8 mouse cellular contexts compared by ENCODE assay signal in the genomic region with DNA sequence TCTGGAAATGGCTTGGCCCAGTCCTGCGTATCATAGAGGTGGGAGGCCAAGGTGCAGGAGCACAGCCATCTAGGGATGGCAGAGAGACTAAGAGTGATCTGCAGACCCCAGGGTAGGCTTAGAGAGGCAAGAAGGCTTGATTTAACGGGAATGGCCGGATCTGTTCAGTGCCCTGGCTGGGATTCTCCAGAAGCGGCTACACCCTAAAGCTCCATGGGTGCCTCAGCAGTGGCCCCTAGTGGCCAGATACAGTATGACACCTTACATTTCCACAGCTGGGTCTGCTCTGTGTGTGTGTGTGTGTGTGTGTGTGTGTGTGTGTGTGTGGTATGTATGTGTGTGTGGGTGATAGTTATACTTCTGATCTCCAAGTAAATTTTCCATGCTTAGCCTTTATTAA.
DNase-seq lines count a peak whose midpoint lies in the region; ATAC-seq and TF ChIP-seq lines count a peak whose summit lies in the region.

No protein-coding gene starts in this region.

- peak; percentile 68; the same call in 1 of the 2 replicates for TF ChIP-seq EP300 in heart, adult 2 months (IDR thresholded peaks at IDR 0.05; ENCODE audit: insufficient read depth, low read depth, low read length)

- no peak overlapping the region for H3K9ac ChIP-seq in embryonic facial prominence, embryonic 13.5 days
- no peak overlapping the region for H3K9ac ChIP-seq in heart, adult 2 months (ENCODE audit: low read depth, low read length)
- H3K9ac ChIP-seq in midbrain, embryonic 13.5 days (replicated peaks) = no peak overlapping the region

- 0 out of 2 replicates have a peak, but pooled peaks cover 5% of the 10 kb centered on the region for H3K36me3 ChIP-seq in embryonic facial prominence, embryonic 13.5 days
- H3K36me3 ChIP-seq in heart, adult 2 months (ENCODE audit: control insufficient read depth, insufficient read depth, low read length) = no peaks in the 10 kb centered on the region
- peaks cover 19% of the 10 kb centered on the region for H3K36me3 ChIP-seq in limb, embryonic 10.5 days
- H3K36me3 ChIP-seq in midbrain, embryonic 13.5 days = peaks cover 10% of the 10 kb centered on the region; the same call in 1 of the 2 replicates

- WGBS in embryonic facial prominence, embryonic 13.5 days = 22% methylated on average over 4 of the region's 4 CpGs
- 25% methylated on average over 4 of the region's 4 CpGs for WGBS in heart, adult 2 months
- WGBS in limb, embryonic 10.5 days = 24% methylated on average over 4 of the region's 4 CpGs
- WGBS in midbrain, embryonic 13.5 days = 24% methylated on average over 4 of the region's 4 CpGs

- no peaks in the 10 kb centered on the region for H3K27me3 ChIP-seq in embryonic facial prominence, embryonic 13.5 days
- H3K27me3 ChIP-seq in heart, adult 2 months (ENCODE audit: control insufficient read depth, insufficient read depth, low read length) = no peaks in the 10 kb centered on the region
- no peaks in the 10 kb centered on the region for H3K27me3 ChIP-seq in limb, embryonic 10.5 days (ENCODE audit: low read depth, poor library complexity, severe bottlenecking)
- H3K27me3 ChIP-seq in midbrain, embryonic 13.5 days = no peaks in the 10 kb centered on the region

- no peak overlapping the region for H3K4me3 ChIP-seq in embryonic facial prominence, embryonic 13.5 days
- no peak overlapping the region for H3K4me3 ChIP-seq in heart, adult 2 months
- H3K4me3 ChIP-seq in limb, embryonic 10.5 days = no peak overlapping the region
- no peak overlapping the region for H3K4me3 ChIP-seq in midbrain, embryonic 13.5 days (replicated peaks)

- no peaks in the 10 kb centered on the region for H3K79me2 ChIP-seq in heart, adult 2 months (replicated peaks; ENCODE audit: control insufficient read depth, insufficient read depth, low read length)

- peak; percentile 76 for TF ChIP-seq CTCF in heart, adult 2 months (IDR thresholded peaks at IDR 0.05)

- peaks cover 18% of the 10 kb centered on the region for H3K4me1 ChIP-seq in embryonic facial prominence, embryonic 13.5 days
- H3K4me1 ChIP-seq in heart, adult 2 months (ENCODE audit: control insufficient read depth, insufficient read depth, low read length) = peaks cover 18% of the 10 kb centered on the region
- peaks cover 33% of the 10 kb centered on the region for H3K4me1 ChIP-seq in limb, embryonic 10.5 days
- H3K4me1 ChIP-seq in midbrain, embryonic 13.5 days (replicated peaks) = peaks cover 24% of the 10 kb centered on the region

- H3K27ac ChIP-seq in embryonic facial prominence, embryonic 13.5 days = no peak overlapping the region
- no peak overlapping the region for H3K27ac ChIP-seq in heart, adult 2 months
- H3K27ac ChIP-seq in limb, embryonic 10.5 days = no peak overlapping the region
- no peak overlapping the region for H3K27ac ChIP-seq in midbrain, embryonic 13.5 days

- peak; percentile 95 for DNase-seq in 3T3-L1 (ENCODE audit: low read depth, low spot score)
- peak; percentile 77 for DNase-seq in adrenal gland, postnatal 25 days
- peak; percentile 82 to 86 for DNase-seq in heart, adult 2 months
- peak; percentile 87 for DNase-seq in kidney, adult 18-20 months
- DNase-seq in limb, embryonic 10.5 days (ENCODE audit: low spot score) = peak; percentile 89
- DNase-seq in spleen, adult 18-20 months = peak; percentile 26 to 76

- peak; percentile 61 for ATAC-seq in embryonic facial prominence, embryonic 13.5 days (ENCODE audit: insufficient number of reproducible peaks, insufficient read depth, low FRiP score, low TSS enrichment, low read depth)
- ATAC-seq in midbrain, embryonic 13.5 days = peak; percentile 71

- H3K9me3 ChIP-seq in embryonic facial prominence, embryonic 13.5 days = no peaks in the 10 kb centered on the region
- no peaks in the 10 kb centered on the region for H3K9me3 ChIP-seq in limb, embryonic 10.5 days (replicated peaks)
- no peaks in the 10 kb centered on the region for H3K9me3 ChIP-seq in midbrain, embryonic 13.5 days

- no peak overlapping the region for H3K4me2 ChIP-seq in embryonic facial prominence, embryonic 13.5 days
- H3K4me2 ChIP-seq in midbrain, embryonic 13.5 days (replicated peaks) = no peak overlapping the region

- intact Hi-C loops in heart, adult 2 months (cut with DNase I) = loop anchor here (1.0 kb wide), 1 partner anchor 79 kb away; no protein-coding TSS in a partner anchor

- TF ChIP-seq POLR2A in heart, adult 2 months (IDR thresholded peaks at IDR 0.05; ENCODE audit: insufficient read depth, low read depth, low read length) = no peak
